Mouse (Mus musculus) ovary, adult 18-20 months (tissue): Measurements from ENCODE around the gene Rag1.

Experiments
- DNase-seq: peaks from one replicate; pipeline ENCODE4 v3.0.0; 2022; ENCODE audit warnings: low spot score, mixed read lengths

Gene Rag1

DNA sequence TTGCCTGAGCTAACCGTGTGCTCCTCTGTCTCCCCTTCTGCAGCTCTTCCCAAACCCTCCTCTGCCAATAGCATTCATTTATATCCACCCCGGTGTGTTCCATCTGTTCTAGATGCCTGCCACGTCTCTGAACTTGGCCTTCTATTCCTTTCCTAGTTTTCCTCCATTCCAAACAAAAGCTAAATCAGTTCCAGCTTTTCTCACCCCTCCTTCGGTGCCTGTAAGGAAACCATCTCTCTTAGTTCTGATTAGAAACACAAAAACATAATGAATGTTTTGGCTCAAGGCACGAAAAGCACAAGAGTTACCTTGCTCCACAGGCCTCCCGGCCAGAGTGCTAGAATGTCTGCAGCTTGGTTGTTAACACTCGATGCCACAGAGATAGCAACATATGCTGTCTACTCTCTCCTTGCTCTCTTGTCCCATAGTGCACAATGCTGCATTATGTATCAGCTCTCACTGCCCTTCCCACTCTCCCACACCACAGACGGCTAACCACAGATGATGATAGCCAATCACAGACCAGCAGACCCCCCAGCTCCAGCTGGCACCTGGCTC lies at the start of gene Rag1, which contains the start of gene B230118H07Rik:
TSS of gene Rag1 (minus strand) at position 388 of the 558 bp plus-strand sequence.
TSS of gene B230118H07Rik (minus strand) at position 419 of the 558 bp plus-strand sequence.
- DNase-seq, result no peak

DNA sequence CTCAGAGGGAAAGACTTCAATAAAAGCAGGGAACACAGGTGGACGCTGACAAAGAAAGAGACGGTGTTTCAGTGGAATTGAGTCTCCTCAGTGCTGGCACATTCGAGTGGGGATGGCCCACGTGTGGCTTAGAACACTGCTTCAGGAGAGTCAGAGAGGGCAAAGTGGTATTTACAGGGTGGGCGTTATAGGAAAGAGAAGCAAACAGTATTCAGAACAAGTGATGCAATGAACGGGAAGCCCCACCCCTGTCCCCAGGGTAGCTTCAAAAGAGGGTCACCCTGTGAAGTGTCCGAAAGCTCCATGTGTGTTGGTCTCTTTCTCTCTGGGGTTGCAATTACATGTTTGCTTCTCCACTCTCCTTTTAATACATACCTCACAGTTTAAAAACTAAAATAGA lies 46.3 kb upstream of the Rag1 start:
- DNase-seq, result no peak

DNA sequence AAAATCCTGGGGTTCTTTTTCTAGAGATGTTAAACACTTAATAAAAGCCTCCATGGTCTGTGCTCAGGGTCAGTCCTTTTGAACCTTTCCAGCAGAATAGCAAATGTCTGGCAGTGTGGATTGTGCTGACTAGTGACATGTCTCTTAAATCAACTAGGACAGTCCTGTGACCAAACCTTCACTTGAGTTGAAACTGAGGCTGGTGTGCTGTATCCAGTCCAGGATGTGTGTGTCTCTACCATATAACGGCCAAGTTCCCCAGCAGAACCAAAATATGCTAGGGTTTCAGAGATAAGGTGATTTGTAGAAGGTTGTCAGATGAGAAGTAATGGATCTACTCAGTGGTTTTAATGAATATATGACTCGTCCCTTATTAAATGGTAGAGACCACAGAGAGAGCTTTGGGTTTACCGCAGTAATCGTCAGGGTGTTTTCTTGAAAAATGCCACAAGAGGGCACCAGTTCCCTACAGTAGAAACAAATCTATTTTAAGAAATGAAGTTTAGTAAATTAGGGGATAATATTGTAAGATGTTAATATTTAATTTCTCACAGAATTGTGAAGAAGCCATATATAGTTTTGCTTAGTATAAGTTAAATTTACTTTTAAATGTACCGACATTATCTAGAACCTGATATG lies 44.4 kb upstream of the Rag1 start:
- no peak for DNase-seq

DNA sequence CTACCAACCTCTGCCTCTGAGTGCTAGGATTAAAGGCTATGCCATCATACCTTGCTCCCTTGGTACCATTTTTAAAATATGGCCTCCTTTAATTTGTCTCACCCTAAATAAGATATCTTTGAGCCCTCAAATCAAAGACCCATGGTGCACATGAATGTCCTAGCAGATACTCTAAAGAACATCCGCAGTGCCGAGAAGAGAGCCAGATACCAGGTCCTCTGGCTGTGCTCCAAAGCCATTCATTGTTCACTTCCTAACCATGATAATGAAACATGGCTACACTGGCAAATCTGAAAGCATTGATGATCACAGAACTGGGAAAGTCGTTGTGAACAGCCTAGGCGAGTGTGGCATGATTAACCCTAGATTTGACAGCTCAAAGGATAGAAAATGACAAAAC lies 43.7 kb upstream of the Rag1 start:
- DNase-seq, result no peak

DNA sequence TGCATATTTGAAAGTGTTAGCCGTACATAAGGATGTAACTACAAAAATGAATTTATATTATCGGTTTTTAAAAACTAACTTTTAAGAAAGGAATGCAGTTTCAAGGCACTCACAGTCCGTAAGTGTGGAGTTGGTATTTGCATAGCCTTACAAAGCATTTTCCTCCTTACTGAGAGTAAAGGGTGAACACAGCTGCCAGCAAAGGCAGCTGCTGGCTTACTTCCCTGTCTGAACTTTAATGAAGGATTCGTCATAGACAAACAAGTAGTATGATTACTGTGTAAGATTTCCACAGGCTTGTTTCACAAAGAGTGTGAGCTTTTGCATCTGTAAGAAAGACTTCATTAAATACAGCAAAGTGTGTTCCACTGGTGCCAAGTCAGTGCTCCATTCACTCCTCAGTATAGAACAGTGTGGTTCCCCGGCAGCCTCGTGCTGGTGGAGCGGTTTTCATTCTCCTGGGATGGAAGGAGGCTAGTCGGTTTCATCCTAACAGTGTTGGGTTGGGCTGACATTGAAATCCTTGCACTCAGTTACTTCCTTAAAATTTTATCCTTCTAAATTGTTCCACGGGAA lies 41.0 kb upstream of the Rag1 start:
- no peak for DNase-seq

DNA sequence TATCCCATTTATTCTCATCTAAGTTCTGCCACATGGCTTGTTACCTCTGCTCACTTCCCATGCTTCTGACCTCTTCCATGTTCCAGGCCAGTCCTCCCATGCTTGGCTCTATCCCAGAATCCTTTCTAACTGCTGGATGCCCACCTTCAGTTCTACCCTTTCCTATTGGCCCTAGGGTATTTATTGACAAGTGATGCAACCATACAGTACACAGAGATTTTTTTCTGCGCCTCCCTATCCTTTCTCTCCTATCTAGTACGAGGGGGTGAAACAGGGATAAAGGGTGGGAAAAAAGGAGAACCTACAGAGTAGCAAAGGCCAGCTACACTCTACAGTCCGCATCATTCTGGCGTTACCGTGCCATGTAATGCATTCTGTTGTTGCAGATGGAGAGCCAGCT lies 38.7 kb upstream of the Rag1 start:
- DNase-seq, result no peak

DNA sequence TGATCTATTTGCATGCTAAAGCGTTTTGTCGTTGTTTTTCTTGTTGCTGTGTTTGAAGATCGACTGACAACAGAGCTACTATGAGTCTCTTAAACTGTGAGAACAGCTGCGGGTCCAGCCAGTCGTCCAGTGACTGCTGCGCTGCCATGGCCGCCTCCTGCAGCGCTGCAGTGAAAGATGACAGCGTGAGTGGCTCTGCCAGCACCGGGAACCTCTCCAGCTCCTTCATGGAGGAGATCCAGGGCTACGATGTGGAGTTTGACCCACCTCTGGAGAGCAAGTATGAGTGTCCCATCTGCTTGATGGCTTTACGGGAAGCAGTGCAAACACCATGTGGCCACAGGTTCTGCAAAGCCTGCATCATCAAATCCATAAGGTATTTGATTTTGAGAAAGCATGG lies 35.1 kb upstream of the Rag1 start:
- DNase-seq, result no peak

DNA sequence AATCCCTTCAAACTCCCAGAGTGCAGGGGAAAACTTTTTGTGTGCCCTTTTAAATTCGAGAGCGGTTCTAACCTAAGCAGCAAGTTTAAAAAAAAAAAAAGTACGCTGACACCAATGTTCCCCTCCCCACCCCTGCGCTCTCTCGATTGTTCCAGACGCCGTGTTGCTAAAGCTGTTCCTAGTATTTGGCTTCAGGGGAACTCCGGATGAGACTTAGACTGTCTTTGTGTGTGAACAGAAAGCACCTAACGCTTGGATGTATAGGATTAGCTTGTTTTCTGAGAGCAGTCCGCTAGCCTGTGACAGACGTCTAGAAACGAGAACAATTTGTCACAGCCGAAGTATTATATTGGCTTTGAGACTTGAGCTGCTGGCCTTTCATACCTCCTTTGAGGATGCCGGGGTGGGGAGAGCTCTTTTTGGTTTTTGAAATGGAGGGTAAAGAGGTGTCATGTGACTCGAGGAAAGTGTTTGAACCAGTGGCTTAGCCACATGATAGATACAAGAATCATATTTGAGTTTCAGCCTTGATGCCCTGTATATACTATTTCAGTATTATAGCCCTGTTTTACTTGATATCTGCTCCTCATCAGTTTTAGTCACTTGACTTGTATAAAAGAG lies 30.0 kb upstream of the Rag1 start:
- no peak for DNase-seq

DNA sequence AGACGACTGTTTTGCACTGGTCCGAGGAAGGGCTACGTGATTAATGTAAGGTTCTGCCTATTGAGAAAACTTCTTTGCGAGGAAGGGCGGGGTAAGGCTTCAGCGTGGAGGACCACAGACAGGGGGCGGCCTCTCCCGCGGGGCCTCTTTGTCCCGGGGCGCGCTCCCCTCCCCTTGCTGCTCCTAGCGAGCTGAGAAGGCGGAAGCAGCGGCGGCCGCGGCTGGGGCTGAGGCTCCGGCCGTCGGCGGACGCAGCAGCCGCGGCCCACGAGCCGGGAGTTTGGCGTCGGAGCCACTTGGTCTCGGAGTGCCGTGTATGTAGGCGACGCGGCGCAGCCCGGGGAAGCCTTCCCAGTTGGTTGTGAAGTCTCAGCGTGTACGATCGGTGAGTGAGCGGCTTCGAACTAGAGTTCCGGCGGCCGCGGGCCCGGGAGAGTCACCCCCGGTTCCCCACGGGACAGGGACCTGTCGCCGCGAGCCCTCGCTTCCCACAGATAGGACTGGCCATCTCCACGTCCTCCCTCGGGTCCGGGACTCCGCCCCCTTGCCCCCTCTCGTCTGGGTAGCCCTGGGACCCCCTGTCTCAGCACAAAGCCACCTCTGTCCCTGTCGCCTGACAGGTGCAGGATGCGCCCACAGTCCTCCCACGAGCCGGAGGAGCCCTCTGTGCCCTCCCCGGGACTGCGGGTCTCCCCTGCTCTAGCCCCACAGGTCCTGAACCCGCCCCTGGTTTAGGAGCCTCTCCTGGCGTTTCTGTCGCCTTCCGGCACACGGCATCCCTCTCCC lies 29.1 kb upstream of the Rag1 start, which contains the start of gene Traf6:
TSS of gene Traf6 (plus strand) at position 194 of the 786 bp plus-strand sequence.
- peak; percentile 75 for DNase-seq

DNA sequence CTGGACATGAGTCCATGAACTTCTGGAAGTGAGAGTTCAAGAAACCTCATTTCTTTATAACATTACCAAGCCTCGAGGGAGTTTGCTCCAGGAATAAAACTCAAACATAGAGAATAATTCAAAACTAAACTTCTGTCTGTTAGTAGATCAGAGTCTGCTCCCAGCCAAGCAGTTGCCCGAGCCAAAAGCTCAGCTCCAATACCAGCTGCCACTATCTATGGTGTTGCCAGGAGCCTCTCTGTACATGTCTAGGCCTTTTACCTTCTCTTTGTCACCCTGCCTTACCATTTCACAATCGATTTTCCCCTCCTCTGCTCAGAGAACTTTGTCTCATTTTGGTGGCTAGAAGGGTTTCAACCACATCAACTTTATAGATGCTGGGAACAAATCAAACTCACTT lies 24.2 kb upstream of the Rag1 start:
- no peak for DNase-seq

DNA sequence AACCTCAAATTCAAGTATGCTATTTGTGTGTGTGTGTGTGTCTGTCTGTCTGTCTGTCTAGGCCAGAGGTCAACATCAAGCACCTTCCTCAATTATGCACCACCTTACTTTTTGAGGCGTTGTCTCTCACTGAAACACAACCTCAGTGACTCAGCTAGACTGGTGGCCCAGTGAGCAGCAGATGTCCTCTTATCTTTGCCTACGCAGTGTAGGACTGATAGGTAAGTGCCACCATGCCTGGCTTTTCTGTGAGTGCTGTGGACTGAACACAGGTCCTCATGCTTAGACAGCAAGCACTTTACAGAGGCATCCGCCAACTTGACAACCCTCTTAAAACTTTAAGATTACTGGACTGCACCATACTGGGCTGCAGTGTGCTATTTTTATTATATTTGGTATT lies 19.4 kb upstream of the Rag1 start:
- DNase-seq, result no peak

DNA sequence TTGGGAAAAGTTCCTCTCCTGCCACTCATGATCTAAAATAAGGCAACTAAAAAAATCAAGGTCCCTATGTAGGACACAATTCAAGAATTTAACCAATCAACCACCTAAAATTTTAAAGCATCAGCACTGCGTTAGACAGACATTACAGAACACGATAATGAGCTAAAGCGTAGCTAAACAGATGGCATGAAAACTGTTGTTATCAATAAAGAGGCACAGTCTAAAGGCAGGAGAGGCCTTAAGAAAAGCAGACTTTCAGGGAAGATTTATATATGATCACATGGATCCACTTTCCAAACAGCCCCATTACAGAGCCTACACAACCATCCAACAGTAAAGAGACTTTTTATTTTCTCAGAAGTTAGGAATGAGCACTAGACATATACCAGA lies 16.4 kb upstream of the Rag1 start:
- DNase-seq, result no peak

DNA sequence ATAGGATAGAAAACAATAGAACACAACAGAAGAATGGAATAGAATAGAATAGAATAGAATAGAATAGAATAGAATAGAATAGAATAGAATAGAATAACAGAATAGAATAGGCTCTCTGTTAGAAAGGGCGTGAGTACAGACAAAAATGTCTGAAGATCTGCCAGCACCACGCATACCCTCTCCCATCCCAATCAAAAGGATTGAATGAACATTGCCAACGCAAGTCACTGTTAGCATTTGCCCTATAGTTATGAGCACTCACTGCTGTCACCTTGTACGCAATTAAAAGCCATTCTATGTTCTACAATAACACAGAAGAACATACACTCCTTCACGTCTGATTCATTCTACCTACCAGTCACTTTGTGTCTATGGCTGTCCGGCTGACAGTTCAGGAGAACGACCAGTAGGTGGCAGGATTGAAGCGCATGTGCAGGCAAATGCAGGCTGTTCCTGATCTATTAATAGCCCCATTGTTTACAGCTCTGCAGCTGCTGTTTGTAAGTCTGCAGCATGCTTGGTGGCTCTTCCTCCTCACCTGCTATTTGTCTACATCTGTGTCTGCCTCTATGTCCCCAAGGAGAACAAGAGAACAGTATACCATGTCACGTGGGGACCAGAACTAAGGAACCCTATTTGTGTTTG lies 15.9 kb upstream of the Rag1 start:
- DNase-seq, result peak; percentile 17

DNA sequence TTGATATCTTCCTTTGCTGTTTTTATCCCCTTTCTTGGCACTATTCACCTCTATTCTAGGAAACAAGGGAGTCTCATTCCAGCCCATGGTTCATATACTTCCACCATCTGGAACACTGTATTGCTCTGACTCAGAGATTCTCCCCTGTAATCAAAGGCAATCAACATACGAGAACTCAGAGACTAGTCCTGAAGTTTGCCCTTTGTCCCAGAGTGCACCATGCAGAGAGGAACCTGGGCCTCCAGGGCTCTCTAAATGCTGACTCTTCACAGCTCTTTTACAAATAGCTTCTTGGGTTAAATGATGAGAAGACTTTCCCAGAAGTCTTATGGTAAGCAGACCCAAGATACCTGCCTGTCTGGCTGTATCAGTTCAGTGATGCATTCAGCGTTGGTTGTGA lies 11.2 kb upstream of the Rag1 start:
- DNase-seq, result no peak

DNA sequence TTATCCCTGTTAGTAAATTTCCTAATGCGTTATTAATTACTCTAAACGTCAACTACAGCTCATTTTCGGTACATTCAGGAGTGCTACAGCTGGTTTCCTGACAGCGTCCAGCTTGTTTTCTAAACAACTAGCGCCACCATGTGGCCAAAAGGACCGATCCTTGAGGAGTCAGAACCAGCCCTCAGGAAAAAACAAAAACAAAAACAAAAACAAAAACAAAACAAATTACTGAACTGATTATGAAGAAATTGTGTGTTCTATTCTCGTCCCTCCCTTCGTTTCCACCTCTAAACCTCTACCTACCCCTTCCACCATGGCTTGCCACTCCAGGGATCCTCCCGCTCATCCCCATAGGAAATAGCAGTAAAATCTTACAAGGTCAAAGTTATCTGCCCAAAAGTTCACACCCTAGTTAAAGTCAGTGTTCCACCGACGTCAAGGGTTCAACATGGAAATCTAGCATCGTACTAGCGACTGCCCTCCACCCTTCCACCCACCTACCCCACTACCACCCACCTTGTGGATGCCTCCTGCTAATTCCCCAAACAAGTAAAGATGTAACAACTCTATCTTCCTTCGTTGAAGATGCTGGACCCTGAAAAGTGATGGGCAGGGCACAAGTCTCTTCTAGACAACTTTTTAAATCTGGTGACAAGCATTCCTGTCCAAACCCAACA lies 3.8 kb upstream of the Rag1 start:
- no peak for DNase-seq

DNA sequence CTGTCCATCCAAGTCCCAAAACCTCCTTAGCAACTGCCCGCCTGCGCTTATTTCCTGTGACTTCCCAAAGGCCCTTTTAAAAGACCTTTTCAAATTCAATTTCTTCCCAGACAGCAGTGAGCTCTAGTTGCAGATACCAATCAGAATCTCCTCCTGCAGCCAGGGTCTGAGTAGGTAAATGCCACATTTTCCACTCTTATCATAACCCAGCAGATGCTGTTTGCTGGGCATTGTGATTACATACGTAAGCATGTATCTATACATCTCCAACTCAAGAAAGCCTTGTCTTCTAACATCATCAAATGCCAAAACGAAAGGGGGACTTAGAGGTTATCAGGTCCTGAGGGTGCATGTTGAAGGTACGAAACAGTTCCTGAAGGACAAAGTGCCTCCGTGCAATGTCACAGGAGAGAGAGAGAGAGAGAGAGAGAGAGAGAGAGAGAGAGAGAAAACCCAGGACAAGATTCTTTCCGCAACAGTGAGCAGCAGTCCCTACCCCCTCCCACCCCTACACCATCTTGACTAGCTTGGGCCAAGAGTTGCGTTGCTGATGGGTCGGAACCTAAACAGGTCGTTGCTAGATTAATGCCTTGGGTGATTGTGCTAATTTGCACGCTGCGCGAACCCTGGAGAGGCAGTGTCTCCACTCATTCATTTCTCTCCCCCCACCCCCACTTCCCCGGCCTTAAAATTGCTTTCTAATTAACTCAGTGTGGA lies 3.1 kb upstream of the Rag1 start:
- no peak for DNase-seq

DNA sequence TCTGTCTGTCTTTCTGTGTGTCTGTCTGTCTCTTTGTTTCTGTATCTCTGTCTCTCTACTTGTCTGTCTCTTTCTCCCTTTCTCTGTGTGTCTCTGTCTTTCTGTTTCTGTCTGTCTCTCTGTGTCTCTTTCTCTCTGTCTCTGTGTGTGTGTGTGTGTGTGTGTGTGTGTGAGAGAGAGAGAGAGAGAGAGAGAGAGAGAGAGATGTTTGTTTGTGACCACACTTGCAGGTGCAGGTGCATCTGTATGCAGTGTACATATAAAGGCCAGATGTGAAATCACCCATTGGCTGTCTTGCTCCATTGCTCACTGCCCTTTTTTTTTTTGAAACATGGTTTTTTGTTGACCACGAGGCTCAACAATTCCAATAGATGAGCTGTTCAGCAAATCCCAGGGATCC lies 1.1 kb upstream of the Rag1 start:
- DNase-seq, result no peak

DNA sequence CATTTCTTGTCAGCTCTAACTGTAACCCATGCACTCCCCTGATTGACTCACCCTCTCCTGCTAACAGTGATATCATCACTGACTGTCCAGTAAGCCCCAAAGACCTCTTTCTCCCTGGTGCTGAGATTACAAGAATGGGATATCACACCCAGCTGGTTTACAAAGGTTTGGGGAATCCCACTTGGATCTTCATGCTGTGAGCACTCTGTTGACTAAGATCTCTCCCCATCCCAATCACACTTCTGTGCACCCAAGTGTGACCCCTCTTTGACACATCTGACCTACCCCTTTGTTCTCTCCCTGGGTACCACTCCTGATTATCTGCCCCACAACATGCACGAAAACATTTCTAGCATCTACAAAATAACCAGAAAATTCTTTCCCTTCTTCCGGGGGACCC lies 940 bp downstream of the Rag1 start:
- DNase-seq, result no peak

DNA sequence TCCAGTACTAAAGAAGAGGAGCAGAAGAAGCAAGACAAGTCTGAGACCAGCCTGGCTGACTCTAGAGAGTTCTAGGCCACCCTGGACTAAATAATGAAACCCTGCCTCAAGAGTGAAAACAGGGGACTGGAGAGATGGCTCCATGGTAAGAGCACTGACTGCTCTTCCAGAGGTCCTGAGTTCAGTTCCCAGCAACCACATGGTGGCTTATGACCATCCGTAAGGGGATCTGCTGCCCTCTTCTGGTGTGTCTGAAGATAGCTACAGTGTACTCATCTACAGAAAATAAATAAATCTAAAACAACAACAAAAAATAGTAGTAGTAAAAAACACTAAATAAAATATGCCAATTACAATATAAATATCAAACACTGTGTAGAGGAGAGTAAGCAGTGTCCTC lies 3.5 kb downstream of the Rag1 start:
- no peak for DNase-seq

DNA sequence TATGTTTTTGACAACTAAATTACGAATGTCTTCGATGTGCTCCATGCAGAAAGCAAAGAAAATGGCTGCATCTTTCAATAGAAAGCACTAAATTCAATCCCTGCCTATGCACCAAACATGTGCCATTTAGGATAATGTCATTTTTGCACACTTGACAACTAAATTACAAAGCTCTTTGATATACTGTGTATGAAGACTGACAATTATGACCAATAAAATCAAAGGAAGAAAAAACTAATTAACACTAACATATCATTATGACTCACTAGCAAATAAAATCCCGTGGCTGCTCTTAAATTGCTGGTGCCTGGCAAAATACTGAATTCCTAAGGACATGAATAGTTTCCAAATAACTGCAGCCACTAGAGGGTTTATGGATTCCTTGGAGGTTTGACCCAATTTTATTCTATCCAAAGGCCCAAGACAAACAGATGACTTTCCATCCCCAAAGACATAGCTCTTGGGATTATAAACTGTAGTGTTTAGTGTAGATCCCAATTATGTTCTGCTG lies 9.4 kb downstream of the Rag1 start:
- DNase-seq, result no peak
